Comparison of ENCODE assay signal across 14 mouse cellular contexts in genomic region chr2:158722135-158722534, GRCm38 (mm10). TPM values are rescaled to one million over a fixed set of nuclear protein-coding genes. Genes with fewer than 3 reads are reported as not detected.
DNase-seq lines count a peak whose midpoint lies in the region; ATAC-seq and TF ChIP-seq lines count a peak whose summit lies in the region.
"Had no signal": no experiment of that assay in that cellular context is flagged by ENCODE, and none has a peak within 500 bp of the region (broad histone marks: within the 10 kb centered on the region; RNA-seq: fewer than 3 reads in every experiment).

No protein-coding gene starts in this region.

- H3K79me2 ChIP-seq in heart, adult 2 months (replicated peaks; ENCODE audit: control insufficient read depth, insufficient read depth, low read length): no peaks in the 10 kb centered on the region; the same call in 1 of the 2 replicates

- no peak for TF ChIP-seq POLR2A in heart, adult 2 months (IDR thresholded peaks at IDR 0.05; ENCODE audit: insufficient read depth, low read depth, low read length)
- TF ChIP-seq POLR2A in spleen, adult 2 months (IDR thresholded peaks at IDR 0.05; ENCODE audit: low read depth, low read length): no peak

- no peak for TF ChIP-seq EP300 in heart, adult 2 months (IDR thresholded peaks at IDR 0.05; ENCODE audit: insufficient read depth, low read depth, low read length)

- peak overlapping the region; percentile 19; the same call in 1 of the 2 replicates for H3K27ac ChIP-seq in heart, adult 2 months
- no peak overlapping the region; the same call in 1 of the 2 replicates for H3K27ac ChIP-seq in kidney, embryonic 15.5 days
- H3K27ac ChIP-seq in spleen, adult 2 months (ENCODE audit: insufficient read depth, low read length): peak overlapping the region; percentile 97
- H3K27ac ChIP-seq: neural tube, embryonic 12.5 days had no signal

- no peak for TF ChIP-seq CTCF in heart, adult 2 months (IDR thresholded peaks at IDR 0.05)
- TF ChIP-seq CTCF in spleen, adult 2 months (IDR thresholded peaks at IDR 0.05; ENCODE audit: extremely low read depth, insufficient read depth, insufficient read length, insufficient replicate concordance): no peak

- WGBS in heart, adult 2 months: 49% methylated on average over 4 of the region's 4 CpGs
- WGBS in kidney, embryonic 15.5 days: 67% methylated on average over 4 of the region's 4 CpGs
- WGBS in spleen, adult 2 months: 32% methylated on average over 4 of the region's 4 CpGs

- intact Hi-C loops in heart, adult 2 months (cut with DNase I): no loop called here

- no peaks in the 10 kb centered on the region for H3K27me3 ChIP-seq in heart, adult 2 months (ENCODE audit: control insufficient read depth, insufficient read depth, low read length)
- H3K27me3 ChIP-seq in kidney, embryonic 15.5 days: no peaks in the 10 kb centered on the region
- no peaks in the 10 kb centered on the region for H3K27me3 ChIP-seq in spleen, adult 2 months (ENCODE audit: control insufficient read depth, insufficient read depth, low read length)
- H3K27me3 ChIP-seq: neural tube, embryonic 12.5 days had no signal

- ATAC-seq in kidney, embryonic 15.5 days (replicated peaks; ENCODE audit: low FRiP score): no peak

- no peaks in the 10 kb centered on the region for H3K36me3 ChIP-seq in heart, adult 2 months (ENCODE audit: control insufficient read depth, insufficient read depth, low read length)
- H3K36me3 ChIP-seq in kidney, embryonic 15.5 days: no peaks in the 10 kb centered on the region
- H3K36me3 ChIP-seq in spleen, adult 2 months (ENCODE audit: control insufficient read depth, insufficient read depth, low read length): peaks cover 4% of the 10 kb centered on the region; the same call in 1 of the 2 replicates
- H3K36me3 ChIP-seq: neural tube, embryonic 12.5 days had no signal

- no peak overlapping the region for H3K4me2 ChIP-seq in kidney, embryonic 15.5 days
- H3K4me2 ChIP-seq: neural tube, embryonic 12.5 days had no signal

- peaks cover 15% of the 10 kb centered on the region for H3K4me1 ChIP-seq in heart, adult 2 months (ENCODE audit: control insufficient read depth, insufficient read depth, low read length)
- H3K4me1 ChIP-seq in kidney, embryonic 15.5 days: peaks cover 8% of the 10 kb centered on the region; the same call in 1 of the 2 replicates
- peaks cover 53% of the 10 kb centered on the region; the same call in 1 of the 2 replicates for H3K4me1 ChIP-seq in spleen, adult 2 months (ENCODE audit: control insufficient read depth, insufficient read depth, insufficient read length)

- no peaks in the 10 kb centered on the region for H3K9me3 ChIP-seq in kidney, embryonic 15.5 days (replicated peaks)
- H3K9me3 ChIP-seq: megakaryocyte, embryonic 14.5 days; neural tube, embryonic 12.5 days had no signal

- no peak for DNase-seq in heart, adult 2 months
- DNase-seq in heart, adult 18-20 months: no peak
- peak; percentile 69 to 70 for DNase-seq in kidney, adult 8-10 months
- no peak for DNase-seq in spleen, adult 2 months (ENCODE audit: low read depth in 1 of 2, low spot score in 2 of 2)
- no peak for DNase-seq in spleen, adult 12 weeks (ENCODE audit: low spot score)
- peak; percentile 55 to 78 for DNase-seq in kidney, postnatal 36 days
- no peak for DNase-seq in layer of hippocampus, postnatal 25 days (ENCODE audit: extremely low spot score in 1 of 2, low spot score in 1 of 2)
- DNase-seq: cerebellum, adult 11 months; cerebellum, postnatal 25 days; gastrocnemius, postnatal 14 days; lung, postnatal 10 days had no signal

- H3K9ac ChIP-seq in heart, adult 2 months (ENCODE audit: low read depth, low read length): no peak overlapping the region
- no peak overlapping the region for H3K9ac ChIP-seq in kidney, embryonic 15.5 days
- H3K9ac ChIP-seq: neural tube, embryonic 12.5 days had no signal

- no peak overlapping the region for H3K4me3 ChIP-seq in heart, adult 2 months
- H3K4me3 ChIP-seq in kidney, embryonic 15.5 days (replicated peaks): no peak overlapping the region
- no peak overlapping the region for H3K4me3 ChIP-seq in spleen, adult 2 months (ENCODE audit: extremely low read depth, insufficient read depth, insufficient read length)
- H3K4me3 ChIP-seq: neural tube, embryonic 12.5 days had no signal

RNA-seq across cellular contexts. Expression of gene Fam83d, which starts 45.8 kb away (rescaled TPM):
- under 1 TPM; 0.59 to 0.78 TPM for total RNA-seq in heart, adult 2 months (2021)
- 0.27 and 0.53 TPM in 2 replicates for polyA plus RNA-seq in heart, adult 2 months (2012; rRNA removed)
- under 1 TPM; 0.44 to 0.89 TPM for total RNA-seq in heart, adult 18-20 months (2021)
- polyA plus RNA-seq in kidney, embryonic 15.5 days (2015; fragmentation: Nextera tagmentation; extraction: Ambion mirVana): 50.7 and 51.8 TPM in 2 replicates
- polyA plus RNA-seq in spleen, adult 2 months (2012; rRNA removed): 2.9 and 5.5 TPM in 2 replicates
- 1 to 10 TPM; 5.2 to 6.5 TPM for total RNA-seq in layer of hippocampus, postnatal 25 days (2021)

RNA-seq across cellular contexts. Expression of gene Ppp1r16b, which starts 56.9 kb away (rescaled TPM):
- total RNA-seq in heart, adult 2 months (2021): 10 to 100 TPM; 10.4 to 12.3 TPM
- 3.3 and 5.3 TPM in 2 replicates for polyA plus RNA-seq in heart, adult 2 months (2012; rRNA removed)
- total RNA-seq in heart, adult 18-20 months (2021): 10 to 100 TPM; 11.6 to 16.1 TPM
- 14.9 and 15.3 TPM in 2 replicates for polyA plus RNA-seq in kidney, embryonic 15.5 days (2015; fragmentation: Nextera tagmentation; extraction: Ambion mirVana)
- polyA plus RNA-seq in spleen, adult 2 months (2012; rRNA removed): 17.6 and 18.6 TPM in 2 replicates
- total RNA-seq in layer of hippocampus, postnatal 25 days (2021): 100 to 1,000 TPM; 138 to 141 TPM

Comparison
In these comparisons a context has a peak if more than half of its experiments do, and no peak if none do; other contexts are left out.
1. DNase-seq: peak in kidney, adult 8-10 months (2 of 2) and kidney, postnatal 36 days (2 of 2); none in heart, adult 2 months (0 of 2), heart, adult 18-20 months (0 of 2), spleen, adult 2 months (0 of 2), spleen, adult 12 weeks (single experiment) and layer of hippocampus, postnatal 25 days (0 of 2).
2. RNA of gene Ppp1r16b, which starts 56.9 kb away (total RNA-seq): 138 to 141 TPM in layer of hippocampus, postnatal 25 days; 11.6 to 16.1 TPM in heart, adult 18-20 months and 10.4 to 12.3 TPM in heart, adult 2 months; every median in the first group is over 4 times any median in the second.